Mouse (Mus musculus): ENCODE results near the gene Bbs9.

DNA sequence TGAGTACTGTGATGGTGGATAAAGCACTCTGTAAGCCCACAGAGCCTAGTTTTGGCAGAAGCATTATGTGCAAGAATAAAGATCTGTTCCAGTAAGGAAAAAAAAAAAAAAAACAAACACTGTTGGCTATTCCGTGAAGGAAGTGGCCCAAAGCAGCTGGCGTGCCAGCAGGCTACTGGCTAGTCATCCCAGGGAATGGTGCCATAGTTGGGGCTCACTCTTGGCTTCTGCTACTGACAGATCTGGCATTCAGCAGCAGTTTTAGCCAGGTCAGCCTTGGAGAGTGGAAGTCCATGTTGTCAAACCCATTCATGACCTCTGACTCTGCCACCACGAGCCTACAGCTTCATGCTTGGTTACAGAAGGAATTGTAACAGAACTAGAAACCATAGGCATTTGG lies 13.6 kb upstream of the Bbs9 start:
- TF ChIP-seq GATA1 (IDR thresholded peaks at IDR 0.05; ENCODE audit: low read length) (no peak), TAL1 (IDR thresholded peaks at IDR 0.05; ENCODE audit: low read length) (no peak)

Measured in erythroblast, embryonic 14.5 days (primary cell).